Mouse (Mus musculus): ENCODE data around the gene Cdkal1. TPM values are rescaled to one million over a fixed set of nuclear protein-coding genes. Genes with fewer than 3 reads are reported as not detected.

The Cdkal1 gene
- polyA plus RNA-seq, 1 experiment: 1.2 TPM

GRCm38 (mm10) chr13:29773563-29773962 is 81.9 kb downstream of the Cdkal1 start:
- Histone ChIP-seq H3K27me3 (ENCODE audit: control insufficient read depth, insufficient read depth, low read length) (no peaks in the 10 kb centered on the region), H3K36me3 (ENCODE audit: control insufficient read depth, insufficient read depth, low read length) (no peaks in the 10 kb centered on the region; the same call in 1 of the 2 replicates), H3K27ac (ENCODE audit: insufficient read depth, low read length) (no peak overlapping the region), H3K4me3 (ENCODE audit: extremely low read depth, insufficient read depth, insufficient read length) (no peak overlapping the region), H3K4me1 (ENCODE audit: control insufficient read depth, insufficient read depth, insufficient read length) (peaks cover 14% of the 10 kb centered on the region)
- no peak for DNase-seq (ENCODE audit: low read depth in 1 of 2, low spot score in 2 of 2)
- TF ChIP-seq POLR2A (IDR thresholded peaks at IDR 0.05; ENCODE audit: low read depth, low read length): no peak
- no peak for TF ChIP-seq CTCF (IDR thresholded peaks at IDR 0.05; ENCODE audit: extremely low read depth, insufficient read depth, insufficient read length, insufficient replicate concordance)
- 32% methylated on average over 6 of the region's 6 CpGs for WGBS

- WGBS: 37% methylated on average over 3 of the region's 3 CpGs
Measured at GRCm38 (mm10) chr13:29772970-29773369, 82.5 kb downstream of the Cdkal1 start.

GRCm38 (mm10) chr13:29769647-29770436 is 85.6 kb downstream of the Cdkal1 start:
- 15% methylated on average over 12 of the region's 12 CpGs for WGBS
- peaks cover 23% of the 10 kb centered on the region for H3K4me1 ChIP-seq (ENCODE audit: control insufficient read depth, insufficient read depth, insufficient read length)
- no peak overlapping the region for H3K27ac ChIP-seq (ENCODE audit: insufficient read depth, low read length)
- H3K4me3 ChIP-seq (ENCODE audit: extremely low read depth, insufficient read depth, insufficient read length): peak overlapping the region; percentile 22
- no peaks in the 10 kb centered on the region for H3K36me3 ChIP-seq (ENCODE audit: control insufficient read depth, insufficient read depth, low read length)
- peak in 1 of 2 experiments; percentile 31 for DNase-seq (ENCODE audit: low read depth in 1 of 2, low spot score in 2 of 2)
- no peak for TF ChIP-seq CTCF (IDR thresholded peaks at IDR 0.05; ENCODE audit: extremely low read depth, insufficient read depth, insufficient read length, insufficient replicate concordance)
- no peak for TF ChIP-seq POLR2A (IDR thresholded peaks at IDR 0.05; ENCODE audit: low read depth, low read length)
- no peaks in the 10 kb centered on the region for H3K27me3 ChIP-seq (ENCODE audit: control insufficient read depth, insufficient read depth, low read length)

More at GRCm38 (mm10) chr13:29772970-29773369, 82.5 kb downstream of the Cdkal1 start:
- H3K4me1 ChIP-seq (ENCODE audit: control insufficient read depth, insufficient read depth, insufficient read length): peaks cover 19% of the 10 kb centered on the region
- H3K27ac ChIP-seq (ENCODE audit: insufficient read depth, low read length): no peak overlapping the region
- H3K36me3 ChIP-seq (ENCODE audit: control insufficient read depth, insufficient read depth, low read length): no peaks in the 10 kb centered on the region; the same call in 1 of the 2 replicates
- DNase-seq (ENCODE audit: low read depth in 1 of 2, low spot score in 2 of 2): no peak
- no peaks in the 10 kb centered on the region for H3K27me3 ChIP-seq (ENCODE audit: control insufficient read depth, insufficient read depth, low read length)
- no peak for TF ChIP-seq CTCF (IDR thresholded peaks at IDR 0.05; ENCODE audit: extremely low read depth, insufficient read depth, insufficient read length, insufficient replicate concordance)
- no peak for TF ChIP-seq POLR2A (IDR thresholded peaks at IDR 0.05; ENCODE audit: low read depth, low read length)
- no peak overlapping the region for H3K4me3 ChIP-seq (ENCODE audit: extremely low read depth, insufficient read depth, insufficient read length)

- no peak for TF ChIP-seq CTCF (IDR thresholded peaks at IDR 0.05; ENCODE audit: extremely low read depth, insufficient read depth, insufficient read length, insufficient replicate concordance)
- no peak for TF ChIP-seq POLR2A (IDR thresholded peaks at IDR 0.05; ENCODE audit: low read depth, low read length)
- 31% methylated on average over 1 of the region's 1 CpGs for WGBS
- no peaks in the 10 kb centered on the region for H3K36me3 ChIP-seq (ENCODE audit: control insufficient read depth, insufficient read depth, low read length)
Measured at GRCm38 (mm10) chr13:29768104-29768503, 87.4 kb downstream of the Cdkal1 start.

GRCm38 (mm10) chr13:29767587-29767986 is 87.9 kb downstream of the Cdkal1 start:
- H3K4me3 ChIP-seq (ENCODE audit: extremely low read depth, insufficient read depth, insufficient read length): no peak overlapping the region
- TF ChIP-seq CTCF (IDR thresholded peaks at IDR 0.05; ENCODE audit: extremely low read depth, insufficient read depth, insufficient read length, insufficient replicate concordance) (no peak), POLR2A (IDR thresholded peaks at IDR 0.05; ENCODE audit: low read depth, low read length) (no peak)
- no peak overlapping the region for H3K27ac ChIP-seq (ENCODE audit: insufficient read depth, low read length)
- H3K27me3 ChIP-seq (ENCODE audit: control insufficient read depth, insufficient read depth, low read length): no peaks in the 10 kb centered on the region
- H3K4me1 ChIP-seq (ENCODE audit: control insufficient read depth, insufficient read depth, insufficient read length): peaks cover 19% of the 10 kb centered on the region
- H3K36me3 ChIP-seq (ENCODE audit: control insufficient read depth, insufficient read depth, low read length): no peaks in the 10 kb centered on the region
- no peak for DNase-seq (ENCODE audit: low read depth in 1 of 2, low spot score in 2 of 2)
- WGBS: 74% methylated on average over 4 of the region's 4 CpGs

More at GRCm38 (mm10) chr13:29768104-29768503, 87.4 kb downstream of the Cdkal1 start:
- DNase-seq (ENCODE audit: low read depth in 1 of 2, low spot score in 2 of 2): no peak
- Histone ChIP-seq H3K27me3 (ENCODE audit: control insufficient read depth, insufficient read depth, low read length) (no peaks in the 10 kb centered on the region), H3K4me3 (ENCODE audit: extremely low read depth, insufficient read depth, insufficient read length) (no peak overlapping the region), H3K4me1 (ENCODE audit: control insufficient read depth, insufficient read depth, insufficient read length) (peaks cover 20% of the 10 kb centered on the region), H3K27ac (ENCODE audit: insufficient read depth, low read length) (no peak overlapping the region)

- WGBS: 91% methylated on average over 8 of the region's 8 CpGs
Measured at GRCm38 (mm10) chr13:29766377-29766776, 89.1 kb downstream of the Cdkal1 start.

GRCm38 (mm10) chr13:29765296-29765695 is 90.2 kb downstream of the Cdkal1 start:
- H3K4me3 ChIP-seq (ENCODE audit: extremely low read depth, insufficient read depth, insufficient read length): no peak overlapping the region
- no peaks in the 10 kb centered on the region for H3K27me3 ChIP-seq (ENCODE audit: control insufficient read depth, insufficient read depth, low read length)
- WGBS: 79% methylated on average over 3 of the region's 3 CpGs
- TF ChIP-seq POLR2A (IDR thresholded peaks at IDR 0.05; ENCODE audit: low read depth, low read length): no peak
- no peak for TF ChIP-seq CTCF (IDR thresholded peaks at IDR 0.05; ENCODE audit: extremely low read depth, insufficient read depth, insufficient read length, insufficient replicate concordance)
- DNase-seq (ENCODE audit: low read depth in 1 of 2, low spot score in 2 of 2): no peak
- no peaks in the 10 kb centered on the region for H3K36me3 ChIP-seq (ENCODE audit: control insufficient read depth, insufficient read depth, low read length)
- peaks cover 23% of the 10 kb centered on the region for H3K4me1 ChIP-seq (ENCODE audit: control insufficient read depth, insufficient read depth, insufficient read length)
- no peak overlapping the region for H3K27ac ChIP-seq (ENCODE audit: insufficient read depth, low read length)

More at GRCm38 (mm10) chr13:29766377-29766776, 89.1 kb downstream of the Cdkal1 start:
- no peak overlapping the region for H3K27ac ChIP-seq (ENCODE audit: insufficient read depth, low read length)
- no peaks in the 10 kb centered on the region for H3K36me3 ChIP-seq (ENCODE audit: control insufficient read depth, insufficient read depth, low read length)
- DNase-seq (ENCODE audit: low read depth in 1 of 2, low spot score in 2 of 2): no peak
- no peak overlapping the region for H3K4me3 ChIP-seq (ENCODE audit: extremely low read depth, insufficient read depth, insufficient read length)
- no peak for TF ChIP-seq POLR2A (IDR thresholded peaks at IDR 0.05; ENCODE audit: low read depth, low read length)
- no peak for TF ChIP-seq CTCF (IDR thresholded peaks at IDR 0.05; ENCODE audit: extremely low read depth, insufficient read depth, insufficient read length, insufficient replicate concordance)
- peaks cover 20% of the 10 kb centered on the region for H3K4me1 ChIP-seq (ENCODE audit: control insufficient read depth, insufficient read depth, insufficient read length)
- H3K27me3 ChIP-seq (ENCODE audit: control insufficient read depth, insufficient read depth, low read length): no peaks in the 10 kb centered on the region
